Mouse (Mus musculus): ENCODE measurements around the gene Ctnna3. TPM values are rescaled to one million over a fixed set of nuclear protein-coding genes. Genes with fewer than 3 reads are reported as not detected.
A peak's percentile ranks its signal among the peaks of the same experiment; 100 is the strongest.
"Not testable (repeated sequence)": the region's sequence is repeated elsewhere in the genome, so short reads cannot be mapped to it uniquely, and the experiment has no call there.

The Ctnna3 gene
- total RNA-seq, 2 experiments from 2014 or later: 81.4 to 88.7 TPM

DNA sequence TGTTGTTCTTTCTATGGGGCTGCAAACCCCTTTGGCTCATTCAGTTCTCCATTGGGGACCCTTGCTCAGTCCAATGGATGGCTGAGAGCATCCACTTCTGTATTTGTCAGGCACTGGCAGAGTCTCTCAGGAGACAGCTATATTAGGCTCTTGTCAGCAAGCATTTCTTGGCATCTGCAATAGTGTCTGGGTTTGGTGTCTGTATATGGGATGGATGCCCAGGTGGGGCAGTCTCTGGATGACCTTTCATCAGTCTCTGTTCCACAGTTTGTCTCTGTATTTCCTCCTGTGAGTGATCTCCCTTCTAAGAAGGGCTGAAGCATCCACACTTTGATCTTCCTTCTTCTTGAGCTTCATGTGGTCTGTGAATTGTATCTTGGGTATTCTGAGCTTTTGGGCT lies 795.9 kb downstream of the Ctnna3 start:
- not testable (repeated sequence) for DNase-seq

DNA sequence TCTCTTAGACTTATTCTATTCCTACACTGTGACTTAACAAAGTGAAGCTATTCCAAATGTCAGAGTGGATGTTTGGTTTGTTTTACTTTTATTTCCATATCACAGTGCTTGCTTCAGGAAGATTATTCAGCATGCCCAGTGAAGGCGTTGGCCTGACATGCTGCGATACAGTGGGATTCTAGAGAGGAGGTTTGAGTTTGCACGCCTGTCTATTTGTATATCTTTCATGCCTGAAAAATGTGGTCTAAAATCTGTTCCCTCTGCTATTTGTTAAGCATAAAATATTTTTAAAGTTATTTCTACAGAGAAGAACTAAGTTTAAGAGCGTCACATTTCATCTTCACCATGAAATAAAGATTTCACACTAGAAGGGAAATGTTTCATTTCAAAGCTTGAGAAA lies 813.5 kb downstream of the Ctnna3 start:
- DNase-seq: no peak

GRCm38 (mm10) chr10:64268156-64268555 lies 838.3 kb downstream of the Ctnna3 start:
- no peak for DNase-seq

GRCm38 (mm10) chr10:64275143-64275542 lies 845.2 kb downstream of the Ctnna3 start:
- DNase-seq: no peak

GRCm38 (mm10) chr10:64278836-64279235 lies 848.9 kb downstream of the Ctnna3 start:
- peak; percentile 6 for DNase-seq

DNA sequence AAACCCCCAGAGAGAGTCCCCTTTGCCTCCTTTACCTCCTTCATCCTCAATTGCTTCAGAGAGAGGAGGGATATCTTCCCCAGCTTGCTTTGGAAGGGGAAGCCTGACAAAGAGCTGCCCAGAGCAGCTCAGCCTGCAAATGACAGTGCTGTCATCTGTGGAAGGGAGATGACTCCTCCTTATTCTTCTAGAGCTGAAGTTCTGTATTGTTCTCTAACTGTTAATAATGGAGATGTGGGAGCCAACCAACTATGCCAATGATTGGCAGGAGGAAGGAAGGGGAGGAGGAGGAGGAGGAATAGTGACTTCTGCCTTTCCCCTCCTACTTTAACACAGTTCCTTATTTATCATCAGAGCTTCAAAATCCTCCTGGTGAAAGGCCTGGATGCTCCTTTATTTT lies 875.9 kb downstream of the Ctnna3 start:
- DNase-seq: no peak

DNA sequence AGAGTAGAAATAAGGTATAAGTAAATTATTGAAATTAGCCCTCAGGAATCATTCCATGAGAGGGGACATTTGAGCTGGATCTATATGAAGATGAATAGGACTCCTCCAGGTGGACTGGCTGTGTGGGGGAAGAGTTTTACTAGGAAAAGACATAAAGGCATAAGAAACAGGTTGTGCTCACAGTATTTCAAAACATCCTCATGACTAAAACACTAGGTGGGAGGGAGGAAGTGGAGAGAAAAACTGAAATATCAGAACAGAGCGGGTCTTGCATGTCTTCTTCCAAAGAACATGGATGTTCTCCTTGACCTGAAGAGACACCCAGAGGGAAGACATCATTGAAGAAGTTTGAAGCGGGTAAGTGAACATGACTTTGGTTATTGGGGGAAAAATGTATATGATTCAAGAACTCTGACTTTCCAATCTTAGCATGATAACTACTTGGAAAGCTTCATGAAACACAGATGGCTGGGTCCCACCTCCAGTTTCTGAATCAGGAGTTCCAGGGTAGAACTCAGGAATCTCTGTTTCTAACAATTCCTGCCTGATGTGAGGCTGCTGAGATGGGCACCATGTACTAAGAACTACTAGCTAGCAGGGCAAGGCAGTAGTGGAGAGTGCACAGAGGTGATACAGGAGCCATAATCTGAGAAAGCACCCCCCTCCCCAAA lies 881.9 kb downstream of the Ctnna3 start:
- DNase-seq: no peak

DNA sequence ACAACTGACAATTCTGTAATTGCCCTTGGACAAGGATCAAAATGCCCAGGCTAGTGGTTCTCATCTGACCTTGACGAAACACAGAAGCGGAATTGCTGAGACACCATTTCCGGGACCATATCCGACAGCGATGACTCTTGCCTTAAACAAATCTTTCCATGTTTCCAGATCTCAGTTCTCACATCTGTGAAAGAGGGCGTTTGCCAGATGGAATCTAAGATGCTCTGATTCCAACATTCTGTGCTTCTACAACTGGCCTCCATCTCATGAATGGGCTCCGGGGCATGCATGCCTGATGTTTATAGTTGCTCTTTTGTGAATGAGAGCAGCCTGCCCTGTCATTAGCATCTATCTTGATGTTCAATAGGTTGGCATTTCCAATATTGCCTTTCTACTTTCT lies 890.4 kb downstream of the Ctnna3 start:
- DNase-seq: no peak

DNA sequence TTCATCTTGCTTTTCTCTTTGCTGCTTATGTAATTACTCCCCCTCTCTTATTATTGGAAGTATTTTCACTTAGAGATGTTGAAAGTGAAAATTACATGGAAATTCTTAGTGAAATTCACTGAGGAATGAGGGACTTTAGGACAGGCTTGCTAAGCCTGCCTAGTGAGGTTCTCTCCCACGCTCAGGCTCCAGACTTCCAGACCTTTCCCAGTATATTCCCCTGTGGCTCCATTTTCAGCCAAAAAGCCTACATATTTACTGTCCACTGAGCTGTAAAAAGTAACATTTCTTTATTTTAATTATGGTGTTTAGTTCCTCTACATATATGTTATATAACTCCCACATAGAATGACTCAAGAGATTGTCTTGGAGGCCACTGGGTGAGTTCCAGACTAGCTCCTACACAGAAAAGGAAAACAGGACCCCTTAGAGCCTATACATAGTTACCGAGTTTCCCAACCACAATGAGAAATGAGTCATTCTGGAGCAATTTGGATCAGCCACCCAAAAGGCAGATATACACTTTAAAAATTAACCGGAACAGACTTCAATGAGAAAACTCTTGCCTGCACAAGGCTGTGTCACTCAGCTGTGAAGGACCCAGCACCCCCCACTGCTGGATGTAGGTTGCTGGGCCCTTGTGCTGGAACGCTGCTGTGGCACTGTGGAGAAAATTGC lies 912.9 kb downstream of the Ctnna3 start:
- DNase-seq: no peak

DNA sequence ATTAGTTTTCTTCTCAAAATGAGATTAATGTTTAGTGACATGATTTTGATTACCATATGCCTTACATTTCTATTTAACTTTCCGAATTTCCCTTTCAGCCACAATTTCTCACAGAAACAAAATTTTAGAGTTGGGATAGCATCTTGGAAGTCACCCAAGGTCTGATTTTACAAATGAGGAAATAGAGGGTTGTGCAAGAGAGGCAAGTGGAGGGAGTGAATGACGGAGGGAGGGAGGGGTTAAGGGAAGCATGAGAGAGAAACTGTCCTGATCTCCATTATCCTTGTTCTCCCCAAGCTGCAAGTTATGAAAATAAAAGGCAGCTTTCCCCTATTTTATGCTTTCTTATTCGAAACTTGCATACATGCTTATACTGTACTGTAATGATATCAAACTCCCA lies 943.4 kb downstream of the Ctnna3 start:
- DNase-seq: no peak

GRCm38 (mm10) chr10:64377751-64378150 lies 947.9 kb downstream of the Ctnna3 start:
- DNase-seq: no peak

GRCm38 (mm10) chr10:64396579-64396978 lies 966.7 kb downstream of the Ctnna3 start:
- no peak for DNase-seq

- peak; percentile 12 for DNase-seq
Measured at GRCm38 (mm10) chr10:64418396-64418795, 988.5 kb downstream of the Ctnna3 start.

- DNase-seq: no peak
Measured at GRCm38 (mm10) chr10:64438736-64439135, 1008.8 kb downstream of the Ctnna3 start.

GRCm38 (mm10) chr10:64448624-64449023 lies 1018.7 kb downstream of the Ctnna3 start:
- no peak for DNase-seq

DNA sequence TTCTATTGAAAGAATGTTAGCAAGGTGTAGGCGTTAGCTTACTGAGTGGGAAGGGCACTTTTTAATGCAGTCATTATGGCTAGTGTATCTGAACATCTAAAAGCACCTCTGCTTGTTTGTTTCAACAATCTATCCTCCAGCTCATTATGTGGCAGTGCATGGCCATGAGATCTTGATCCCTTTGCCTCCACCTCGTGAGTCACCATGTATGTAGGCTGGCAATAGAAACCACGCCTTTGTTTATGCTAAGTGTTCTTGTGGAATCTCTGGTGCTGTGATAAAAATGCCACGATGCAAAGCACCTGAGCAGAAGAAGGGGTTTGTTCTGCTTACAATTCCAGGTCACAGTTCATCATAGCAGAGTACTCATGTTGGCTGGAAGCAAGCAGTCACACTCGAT lies 1053.4 kb downstream of the Ctnna3 start:
- DNase-seq: no peak

DNA sequence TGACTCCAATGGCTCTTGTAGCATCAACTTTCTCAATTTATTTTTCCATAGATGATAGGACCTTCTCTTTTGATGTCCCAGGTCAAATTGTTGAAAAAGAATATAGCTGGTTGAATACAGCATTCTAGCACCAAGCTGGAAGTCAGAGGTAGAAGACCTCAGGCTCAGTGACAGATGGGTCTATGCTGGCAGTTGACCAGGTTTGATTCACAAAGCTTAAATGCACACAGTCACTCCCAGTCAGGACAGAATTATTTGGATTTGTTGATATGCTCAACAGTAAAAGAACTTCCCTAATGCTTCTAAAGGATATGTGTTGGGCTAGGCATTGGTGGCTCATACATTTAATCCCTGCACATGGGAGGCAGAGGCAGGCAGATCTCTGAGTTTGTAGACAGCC lies 1059.6 kb downstream of the Ctnna3 start:
- no peak for DNase-seq

- no peak for DNase-seq
Measured at GRCm38 (mm10) chr10:64543647-64544046, 1113.7 kb downstream of the Ctnna3 start.

GRCm38 (mm10) chr10:64544389-64544788 lies 1114.5 kb downstream of the Ctnna3 start:
- no peak for DNase-seq

- no peak for DNase-seq
Measured at GRCm38 (mm10) chr10:64571311-64571710, 1141.4 kb downstream of the Ctnna3 start.

DNA sequence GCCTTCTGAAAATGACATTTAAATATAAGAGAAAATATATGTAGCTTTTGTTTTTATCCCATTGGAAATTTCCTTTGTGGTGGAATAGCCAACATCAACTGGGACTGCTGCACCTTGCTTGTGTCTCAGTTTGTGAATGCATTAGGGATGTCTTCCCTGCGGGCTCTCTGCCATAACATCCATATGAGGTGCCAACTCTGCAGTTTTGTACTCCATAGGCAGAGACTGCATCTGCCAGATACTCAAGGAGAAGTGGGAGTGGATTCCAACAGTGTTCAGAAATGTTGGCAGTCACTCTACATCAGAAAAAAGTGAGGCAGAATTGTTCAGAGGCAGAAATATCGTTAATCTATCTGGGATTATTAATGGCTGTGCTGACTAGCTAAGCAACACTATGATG lies 1158.2 kb downstream of the Ctnna3 start:
- no peak for DNase-seq

DNA sequence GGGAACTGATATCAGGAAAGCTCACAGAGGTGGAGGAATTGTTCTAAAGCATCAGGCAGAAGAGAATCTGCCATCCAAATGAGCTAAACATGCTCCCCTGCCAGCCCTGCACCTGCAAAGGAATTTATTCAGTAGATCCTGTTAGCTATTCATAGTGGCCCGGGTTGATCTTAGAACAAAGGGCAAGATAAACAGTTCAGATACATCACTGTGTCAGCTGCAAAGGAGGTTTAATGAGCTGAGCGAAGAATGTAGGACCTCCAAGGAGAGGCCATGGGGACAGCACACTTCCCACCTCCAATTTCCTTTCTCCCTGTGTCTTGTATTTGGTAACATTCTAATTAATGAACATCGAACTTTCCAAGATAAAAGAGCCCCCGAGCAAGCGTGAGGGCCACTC lies 1206.9 kb downstream of the Ctnna3 start:
- DNase-seq: no peak

GRCm38 (mm10) chr10:64639061-64639460 lies 1209.2 kb downstream of the Ctnna3 start:
- DNase-seq: no peak

- DNase-seq: no peak
Measured at GRCm38 (mm10) chr10:64641093-64641492, 1211.2 kb downstream of the Ctnna3 start.

Measured in heart, postnatal 4 days (tissue).